ENCODE assay signal across 18 mouse cellular contexts in genomic region chr6:100493558-100493957, GRCm38 (mm10).
"Had no signal": no experiment of that assay in that cellular context is flagged by ENCODE, and none has a peak within 500 bp of the region (broad histone marks: within the 10 kb centered on the region; RNA-seq: fewer than 3 reads in every experiment).

No protein-coding gene starts in this region.

- H3K4me3 ChIP-seq: midbrain, embryonic 10.5 days; midbrain, embryonic 12.5 days; myocyte; neural tube, embryonic 13.5 days; neural tube, embryonic 15.5 days; stomach, embryonic 15.5 days had no signal

- H3K9ac ChIP-seq: lung, embryonic 14.5 days; midbrain, embryonic 12.5 days; neural tube, embryonic 13.5 days; neural tube, embryonic 15.5 days; stomach, embryonic 15.5 days had no signal

- H3K9me3 ChIP-seq: midbrain, embryonic 10.5 days; midbrain, embryonic 12.5 days; neural tube, embryonic 13.5 days; neural tube, embryonic 15.5 days; stomach, embryonic 15.5 days had no signal

- ATAC-seq: midbrain, embryonic 16.5 days had no signal

- H3K4me2 ChIP-seq: lung, embryonic 14.5 days; midbrain, embryonic 12.5 days; neural tube, embryonic 13.5 days; neural tube, embryonic 15.5 days; stomach, embryonic 15.5 days had no signal

- H3K36me3 ChIP-seq: midbrain, embryonic 10.5 days; midbrain, embryonic 12.5 days; neural tube, embryonic 13.5 days; neural tube, embryonic 15.5 days; stomach, embryonic 15.5 days had no signal

- H3K27me3 ChIP-seq: neural tube, embryonic 15.5 days; stomach, embryonic 15.5 days had no signal

- H3K4me1 ChIP-seq: stomach, embryonic 15.5 days had no signal

- H3K27ac ChIP-seq: midbrain, embryonic 10.5 days; midbrain, embryonic 12.5 days; neural tube, embryonic 13.5 days; neural tube, embryonic 15.5 days; stomach, embryonic 15.5 days had no signal

- DNase-seq: lung, adult 18-20 months; lung, embryonic 14.5 days; lung, postnatal 10 days; lung, postnatal 4 days; midbrain, embryonic 14.5 days; retina, postnatal 1 day; right cerebral cortex, adult 18-20 months; right cerebral cortex, postnatal 14 days; thymus, adult 18-20 months; thymus, postnatal 25 days; thymus, postnatal 4 days had no signal
